Mouse (Mus musculus) heart, embryonic 16.5 days (tissue): ENCODE data around the gene Ccni. TPM values are rescaled to one million over a fixed set of nuclear protein-coding genes. Genes with fewer than 3 reads are reported as not detected.
A peak's percentile ranks its signal among the peaks of the same experiment; 100 is the strongest.

Experiments used
- ATAC-seq: fragments of 200-750 bp; cut with Nextera tagmentation; replicated peaks from 2 replicates; pipeline ENCODE4 v1.8.0; 2017; ENCODE audit warnings: moderate number of reproducible peaks; ENCODE audit not compliant: insufficient read depth, low FRiP score; ENCODE audit errors: extremely low read depth
- H3K27ac ChIP-seq: fragments of 300-500 bp; sonication (generic); 2 replicates; pipeline ENCODE4 v1.5.1; 2014; ENCODE audit warnings: mild to moderate bottlenecking, low read length, control low read depth, moderate library complexity
- H3K27me3 ChIP-seq: fragments of 300-500 bp; sonication (generic); 2 replicates; pipeline ENCODE4 v1.6.1; 2014; ENCODE audit warnings: low read length, mixed read lengths; ENCODE audit not compliant: control insufficient read depth, insufficient read depth
- H3K36me3 ChIP-seq: fragments of 300-500 bp; sonication (generic); 2 replicates; pipeline ENCODE4 v1.6.1; 2014; ENCODE audit not compliant: control insufficient read depth, insufficient read depth
- H3K4me1 ChIP-seq: fragments of 300-500 bp; sonication (generic); 2 replicates; pipeline ENCODE4 v1.6.1; 2014; ENCODE audit warnings: low read length, mixed read lengths; ENCODE audit not compliant: control insufficient read depth, insufficient read depth
- H3K4me2 ChIP-seq: fragments of 300-500 bp; sonication (generic); 2 replicates; pipeline ENCODE4 v1.6.1; 2014; ENCODE audit warnings: low read depth, mild to moderate bottlenecking, control low read depth, low read length
- H3K4me3 ChIP-seq: fragments of 300-500 bp; sonication (generic); 2 replicates; pipeline ENCODE4 v1.5.1; 2014; ENCODE audit warnings: mild to moderate bottlenecking, control low read depth, low read length
- H3K9ac ChIP-seq: fragments of 300-500 bp; sonication (generic); 2 replicates; pipeline ENCODE4 v1.6.1; 2014; ENCODE audit warnings: low read length, control low read depth
- H3K9me3 ChIP-seq: fragments of 300-500 bp; sonication (generic); replicated peaks from 2 replicates; pipeline ENCODE4 v1.6.1; 2016; ENCODE audit warnings: low read length; ENCODE audit not compliant: control insufficient read depth
- WGBS: fragments of 180-500 bp; shearing (Covaris S2); extraction: QIAGEN DNeasy Blood & Tissue Kit; methylation state at CpG from one replicate; pipeline ENCODE4 v1.1.7; 2014; 5-methylcytosine and 5-hydroxymethylcytosine counted together
- polyA plus RNA-seq: library from polyadenylated mRNA; unstranded; fragments of >200 nt; fragmentation: Nextera tagmentation; extraction: Ambion mirVana; gene quantifications from 2 replicates; pipeline ENCODE4 v1.2.1, GENCODE M21; 2015

Gene Ccni
- polyA plus RNA-seq, 1 experiment from 2014 or later = 79.2 TPM

DNA sequence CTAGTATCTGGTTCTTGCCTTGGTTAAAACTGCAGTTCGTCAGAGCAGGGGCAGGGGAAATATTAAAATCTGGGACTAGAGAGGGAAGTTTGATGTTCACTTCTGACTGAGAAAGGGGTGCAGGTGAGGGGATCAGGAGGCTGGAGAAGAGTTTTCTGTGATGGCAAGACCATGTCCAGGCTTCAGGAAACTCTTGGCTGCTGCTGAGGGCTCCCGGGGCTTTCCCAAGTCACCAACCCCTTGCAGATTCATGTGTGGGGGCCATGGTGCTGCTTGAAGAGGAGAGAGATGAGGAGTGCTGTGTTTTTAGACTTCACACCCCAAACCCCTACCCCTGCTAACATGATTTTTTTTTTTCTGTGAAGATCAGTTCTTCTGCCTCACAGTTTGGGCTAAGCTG, 28.3 kb upstream of the Ccni start:
- no peak overlapping the region for H3K27ac ChIP-seq
- H3K9ac ChIP-seq = no peak overlapping the region
- H3K27me3 ChIP-seq = no peaks in the 10 kb centered on the region
- H3K36me3 ChIP-seq = no peaks in the 10 kb centered on the region
- H3K4me3 ChIP-seq = no peak overlapping the region
- 66% methylated on average over 2 of the region's 2 CpGs for WGBS
- no peak overlapping the region for H3K4me2 ChIP-seq
- no peak for ATAC-seq
- no peaks in the 10 kb centered on the region for H3K9me3 ChIP-seq
- H3K4me1 ChIP-seq = no peaks in the 10 kb centered on the region

DNA sequence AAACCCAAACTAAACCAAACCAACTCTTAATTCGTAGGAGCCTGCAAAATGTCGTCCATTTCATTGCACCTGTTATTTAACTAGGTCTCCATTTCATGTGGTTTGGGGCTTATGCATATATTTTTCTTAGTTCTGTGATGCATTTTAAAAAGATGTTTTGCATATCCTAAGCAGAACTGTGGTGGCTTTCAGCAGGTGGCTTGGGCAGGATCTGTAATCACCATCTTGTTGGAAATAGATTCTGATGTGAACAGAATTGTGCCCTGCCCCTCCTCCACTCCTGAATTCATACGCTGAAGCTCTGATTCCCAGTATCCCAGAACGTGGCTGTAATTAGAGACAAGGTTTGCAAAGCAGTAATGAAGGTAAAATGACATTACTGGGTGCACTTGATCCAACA, 27.8 kb upstream of the Ccni start:
- Histone ChIP-seq H3K27me3 (no peaks in the 10 kb centered on the region), H3K9me3 (no peaks in the 10 kb centered on the region), H3K4me3 (no peak overlapping the region), H3K4me2 (no peak overlapping the region), H3K4me1 (no peaks in the 10 kb centered on the region), H3K9ac (no peak overlapping the region), H3K27ac (no peak overlapping the region), H3K36me3 (no peaks in the 10 kb centered on the region)
- 68% methylated on average over 4 of the region's 4 CpGs for WGBS
- ATAC-seq = no peak

DNA sequence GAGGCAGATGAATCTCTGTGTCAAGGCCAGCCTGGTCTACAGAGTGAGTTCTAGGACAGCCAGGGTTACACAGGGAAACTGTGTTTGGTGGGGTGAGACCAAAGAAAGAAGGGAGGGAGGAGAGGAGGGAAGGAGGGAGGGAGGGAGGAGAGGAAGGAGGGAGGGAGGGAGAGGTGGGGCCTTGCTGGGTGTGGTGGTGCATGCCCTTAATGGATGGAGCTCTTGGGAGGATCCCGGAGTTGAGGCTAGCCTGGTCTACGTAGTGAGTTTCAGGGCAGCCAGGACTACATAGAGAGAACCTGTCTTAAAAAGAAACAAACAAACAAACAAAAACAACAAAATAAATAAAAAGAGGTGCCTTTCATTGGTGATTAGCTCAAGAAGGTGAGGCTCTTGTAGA, 26.5 kb upstream of the Ccni start:
- Histone ChIP-seq H3K27me3 (no peaks in the 10 kb centered on the region), H3K9me3 (no peaks in the 10 kb centered on the region), H3K36me3 (no peaks in the 10 kb centered on the region), H3K4me3 (no peak overlapping the region), H3K4me1 (no peaks in the 10 kb centered on the region), H3K27ac (no peak overlapping the region), H3K9ac (no peak overlapping the region), H3K4me2 (no peak overlapping the region)
- WGBS = 92% methylated on average over 2 of the region's 2 CpGs
- ATAC-seq = no peak

DNA sequence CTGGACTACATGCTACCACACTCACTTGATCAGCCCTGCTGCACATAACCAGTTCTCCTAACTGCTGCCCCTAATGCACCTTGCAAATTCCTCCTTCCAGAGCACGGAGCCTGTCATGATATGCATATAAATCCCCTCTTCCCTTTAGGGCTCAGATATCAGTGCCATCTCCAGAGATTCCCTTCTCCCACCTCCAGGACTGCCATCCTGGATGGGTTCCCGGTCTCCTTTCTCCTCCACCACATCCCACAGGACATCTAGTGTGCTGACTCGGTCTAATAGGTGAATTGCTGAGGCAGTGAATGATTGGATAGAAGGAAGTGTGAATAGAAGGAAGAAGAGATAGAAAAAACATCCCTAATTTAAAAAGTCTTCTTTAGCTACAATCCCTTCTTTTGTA, 25.4 kb upstream of the Ccni start:
- 65% methylated on average over 3 of the region's 3 CpGs for WGBS
- Histone ChIP-seq H3K27ac (no peak overlapping the region), H3K9me3 (no peaks in the 10 kb centered on the region), H3K36me3 (no peaks in the 10 kb centered on the region), H3K4me1 (no peaks in the 10 kb centered on the region), H3K4me3 (no peak overlapping the region), H3K27me3 (no peaks in the 10 kb centered on the region), H3K4me2 (no peak overlapping the region), H3K9ac (no peak overlapping the region)
- no peak for ATAC-seq

DNA sequence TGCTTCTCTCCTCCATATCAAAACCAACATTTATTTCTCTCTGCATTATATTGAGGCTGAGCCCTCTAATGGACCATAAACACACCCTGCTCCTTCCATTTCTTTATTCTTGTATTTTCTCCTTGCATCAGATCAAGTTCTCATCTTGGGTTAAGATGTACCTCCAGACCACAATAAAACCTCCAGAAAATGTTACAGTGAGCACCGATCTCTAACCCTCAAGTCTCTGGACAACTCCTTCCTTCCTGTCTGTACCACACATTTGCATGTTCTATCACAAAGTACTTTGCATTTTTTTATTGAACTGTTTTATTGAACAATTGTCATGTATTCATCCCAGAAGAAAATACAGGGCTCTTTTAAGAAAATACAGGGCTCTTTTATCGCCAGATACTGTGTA, 23.2 kb upstream of the Ccni start:
- 67% methylated on average over 2 of the region's 2 CpGs for WGBS
- no peak for ATAC-seq
- no peak overlapping the region for H3K9ac ChIP-seq

DNA sequence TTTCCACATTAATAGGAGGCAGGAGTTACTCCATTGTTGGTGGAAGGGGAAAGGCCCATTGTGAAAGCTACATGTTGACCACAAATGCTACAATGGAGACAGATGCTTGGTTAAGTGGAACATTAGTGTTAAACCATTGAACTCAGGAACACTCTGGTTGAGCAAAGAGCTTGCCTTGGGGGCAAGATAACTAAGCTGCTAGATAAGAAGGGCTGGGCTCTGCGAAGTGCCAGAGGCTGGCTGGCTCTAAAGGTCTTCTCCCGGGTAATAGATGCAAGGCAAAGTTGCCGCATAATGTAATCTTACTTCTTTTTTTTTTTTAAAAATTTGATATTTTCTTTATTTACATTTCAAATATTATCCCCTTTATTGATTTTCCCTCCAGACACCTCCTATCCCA, 20.9 kb upstream of the Ccni start:
- no peak overlapping the region for H3K27ac ChIP-seq
- no peak for ATAC-seq
- no peaks in the 10 kb centered on the region for H3K36me3 ChIP-seq
- H3K4me3 ChIP-seq = no peak overlapping the region
- no peaks in the 10 kb centered on the region for H3K4me1 ChIP-seq
- H3K27me3 ChIP-seq = no peaks in the 10 kb centered on the region
- H3K4me2 ChIP-seq = no peak overlapping the region
- H3K9me3 ChIP-seq = no peaks in the 10 kb centered on the region
- 74% methylated on average over 3 of the region's 3 CpGs for whole genome bisulfite sequencing
- no peak overlapping the region for H3K9ac ChIP-seq

More for the DNA sequence above, 23.2 kb upstream of the Ccni start:
- Histone ChIP-seq H3K27me3 (no peaks in the 10 kb centered on the region), H3K4me2 (no peak overlapping the region), H3K4me1 (no peaks in the 10 kb centered on the region), H3K27ac (no peak overlapping the region), H3K9me3 (no peaks in the 10 kb centered on the region), H3K4me3 (no peak overlapping the region), H3K36me3 (no peaks in the 10 kb centered on the region)

DNA sequence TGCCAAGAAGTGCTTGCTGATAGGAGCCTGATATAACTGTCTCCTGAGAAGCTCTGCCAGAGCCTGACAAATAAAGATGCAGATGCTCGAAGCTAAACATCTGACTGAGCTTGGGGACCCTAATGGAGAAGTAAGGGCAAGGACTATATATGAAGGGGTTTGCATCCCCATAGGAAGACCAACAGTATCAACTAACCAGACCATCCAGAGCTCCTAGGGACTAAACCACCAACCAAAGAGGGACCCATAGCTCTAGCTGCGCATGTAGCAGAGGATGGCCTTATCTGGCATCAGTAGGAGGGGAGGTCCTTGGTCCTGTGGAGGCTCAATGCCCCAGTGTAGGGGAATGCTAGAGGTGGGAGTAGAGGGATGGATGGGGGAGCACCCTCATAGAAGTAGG, 18.3 kb upstream of the Ccni start:
- no peaks in the 10 kb centered on the region for H3K9me3 ChIP-seq
- WGBS = 56% methylated on average over 2 of the region's 2 CpGs
- no peak overlapping the region for H3K4me2 ChIP-seq
- no peak overlapping the region for H3K27ac ChIP-seq
- H3K27me3 ChIP-seq = no peaks in the 10 kb centered on the region
- no peaks in the 10 kb centered on the region for H3K36me3 ChIP-seq
- H3K9ac ChIP-seq = no peak overlapping the region
- no peak for ATAC-seq
- no peak overlapping the region for H3K4me3 ChIP-seq
- no peaks in the 10 kb centered on the region for H3K4me1 ChIP-seq

DNA sequence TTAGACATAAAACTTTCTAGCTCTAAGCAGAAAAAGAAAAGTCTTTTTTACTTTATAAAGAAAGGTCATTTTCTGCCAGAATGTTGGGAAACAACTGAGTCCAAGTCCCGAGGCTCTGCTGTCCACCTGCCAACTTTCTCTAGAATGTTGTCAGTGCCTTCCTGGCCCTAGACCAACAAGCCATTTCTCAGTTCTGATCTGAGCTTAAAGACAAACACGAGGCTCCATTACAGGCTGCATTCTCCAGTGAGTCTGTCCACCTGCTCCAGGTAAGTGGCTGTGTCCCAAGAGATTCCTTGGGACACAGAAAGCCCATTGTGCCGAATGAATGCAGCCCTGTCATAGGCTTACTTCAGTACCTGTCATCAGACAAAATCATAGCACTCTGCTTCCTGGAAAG, 15.4 kb upstream of the Ccni start:
- Histone ChIP-seq H3K4me1 (no peaks in the 10 kb centered on the region), H3K9ac (no peak overlapping the region), H3K4me3 (no peak overlapping the region), H3K9me3 (no peaks in the 10 kb centered on the region), H3K27ac (no peak overlapping the region), H3K4me2 (no peak overlapping the region), H3K27me3 (no peaks in the 10 kb centered on the region), H3K36me3 (no peaks in the 10 kb centered on the region)
- no peak for ATAC-seq
- 41% methylated on average over 3 of the region's 3 CpGs for WGBS

DNA sequence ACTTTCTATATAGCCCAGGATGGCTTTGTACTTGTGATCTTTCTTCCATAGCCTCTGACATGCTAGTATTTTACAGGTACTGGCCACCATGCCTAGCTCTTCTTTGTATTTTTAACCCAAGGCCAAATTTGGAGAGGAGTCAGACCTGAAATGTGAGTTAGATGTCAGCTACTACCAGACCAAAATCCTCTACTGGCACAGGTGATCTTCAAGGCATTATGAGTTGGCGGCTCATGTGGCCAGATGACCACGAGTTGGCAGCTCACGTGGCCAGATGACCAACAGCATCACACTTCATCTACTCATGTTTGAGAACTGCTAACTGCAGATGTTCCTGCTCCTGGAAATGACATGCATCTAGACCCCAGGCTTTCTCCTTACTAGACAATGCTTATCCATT, 12.1 kb upstream of the Ccni start:
- Histone ChIP-seq H3K9ac (no peak overlapping the region), H3K4me1 (no peaks in the 10 kb centered on the region), H3K4me2 (no peak overlapping the region), H3K27ac (no peak overlapping the region), H3K36me3 (no peaks in the 10 kb centered on the region), H3K4me3 (no peak overlapping the region), H3K27me3 (no peaks in the 10 kb centered on the region), H3K9me3 (no peaks in the 10 kb centered on the region)
- ATAC-seq = no peak
- 78% methylated on average over 3 of the region's 3 CpGs for WGBS

DNA sequence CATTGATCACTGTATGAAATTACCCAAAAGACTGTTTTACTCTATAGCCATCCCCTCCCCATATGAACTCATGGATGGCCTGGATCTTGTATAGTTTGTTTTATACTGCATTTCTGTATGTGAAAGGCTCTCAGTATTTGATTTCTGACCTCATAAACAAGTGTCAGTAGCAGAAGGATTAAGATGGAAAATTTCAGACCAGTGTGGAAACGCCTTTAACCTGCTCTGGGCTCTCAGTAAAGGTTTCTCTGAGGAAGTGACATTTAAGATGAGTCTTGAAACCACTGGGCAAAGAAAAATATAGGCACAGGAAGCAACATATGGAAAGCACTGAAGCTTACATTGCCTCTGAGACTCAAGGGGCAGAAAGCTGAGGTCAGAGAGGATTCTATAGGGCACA, 1.3 kb upstream of the Ccni start:
- Histone ChIP-seq H3K27ac (peak overlapping the region; percentile 51; the same call in 1 of the 2 replicates), H3K36me3 (no peaks in the 10 kb centered on the region), H3K9me3 (no peaks in the 10 kb centered on the region), H3K27me3 (no peaks in the 10 kb centered on the region), H3K4me3 (no peak overlapping the region), H3K4me1 (peaks cover 16% of the 10 kb centered on the region), H3K4me2 (peak overlapping the region; percentile 71), H3K9ac (peak overlapping the region; percentile 98; the same call in 1 of the 2 replicates)
- ATAC-seq = no peak
- WGBS = 64% methylated on average over 1 of the region's 1 CpGs
